Mouse (Mus musculus): ENCODE measurements around the gene Cdk9. TPM values are rescaled to one million over a fixed set of nuclear protein-coding genes. Genes with fewer than 3 reads are reported as not detected.

The Cdk9 gene
- polyA plus RNA-seq (2017; shearing (Covaris generic)) = 177 TPM

GRCm38 (mm10) chr2:32712934-32713817 lies at the start of gene Cdk9:
Gene Cdk9, minus strand, starts transcription at chr2:32713076.

GRCm38 (mm10) chr2:32757056-32757845 lies 44.4 kb upstream of the Cdk9 start, which contains the start of gene Tor2a:
Gene Tor2a, plus strand, starts transcription at chr2:32757234.

GRCm38 (mm10) chr2:32740916-32741272 lies 28.0 kb upstream of the Cdk9 start, which contains the start of gene 6330409D20Rik:
Gene 6330409D20Rik, minus strand, starts transcription at chr2:32741016.

GRCm38 (mm10) chr2:32720681-32721229 lies 7.9 kb upstream of the Cdk9 start, which contains the start of gene Sh2d3c:
Gene Sh2d3c, plus strand, starts transcription at chr2:32721055.

GRCm38 (mm10) chr2:32704021-32704421 lies 8.9 kb downstream of the Cdk9 start, which contains the start of gene Fpgs:
Gene Fpgs, minus strand, starts transcription at chr2:32704145.

Other genes starting within 250 kb of the Cdk9 start
- gene Fam102a, start 177.7 kb downstream of the Cdk9 start, polyA plus RNA-seq (2017; shearing (Covaris generic)) = 139 TPM
- gene Dpm2, start 142.2 kb downstream of the Cdk9 start, polyA plus RNA-seq (2017; shearing (Covaris generic)) = 139 TPM
- 0.36 TPM for gene Pip5kl1, start 138.3 kb downstream of the Cdk9 start, polyA plus RNA-seq (2017; shearing (Covaris generic))
- 0.12 TPM for gene 9430097D07Rik, start 137.4 kb downstream of the Cdk9 start, polyA plus RNA-seq (2017; shearing (Covaris generic))
- 43.7 TPM for gene St6galnac4, start 126.0 kb downstream of the Cdk9 start, polyA plus RNA-seq (2017; shearing (Covaris generic))
- gene St6galnac6, start 113.4 kb downstream of the Cdk9 start, polyA plus RNA-seq (2017; shearing (Covaris generic)) = 5.1 TPM
- not detected for gene Ak1, start 91.3 kb downstream of the Cdk9 start, polyA plus RNA-seq (2017; shearing (Covaris generic))
- gene Eng, start 66.5 kb downstream of the Cdk9 start, polyA plus RNA-seq (2017; shearing (Covaris generic)) = 0.19 TPM
- 25.7 TPM for gene Fpgs, start 8.9 kb downstream of the Cdk9 start, polyA plus RNA-seq (2017; shearing (Covaris generic))
- 116 TPM for gene Sh2d3c, start 8.0 kb upstream of the Cdk9 start, polyA plus RNA-seq (2017; shearing (Covaris generic))
- 0.85 TPM for gene 6330409D20Rik, start 27.9 kb upstream of the Cdk9 start, polyA plus RNA-seq (2017; shearing (Covaris generic))
- gene Tor2a, start 44.2 kb upstream of the Cdk9 start, polyA plus RNA-seq (2017; shearing (Covaris generic)) = 76.5 TPM
- gene Ttc16, start 62.6 kb upstream of the Cdk9 start, polyA plus RNA-seq (2017; shearing (Covaris generic)) = 0.48 TPM
- 4.9 TPM for gene Ptrh1, start 62.7 kb upstream of the Cdk9 start, polyA plus RNA-seq (2017; shearing (Covaris generic))
- gene Cfap157, start 71.4 kb upstream of the Cdk9 start, polyA plus RNA-seq (2017; shearing (Covaris generic)) = 0.22 TPM
- gene Stxbp1, start 134.2 kb upstream of the Cdk9 start, polyA plus RNA-seq (2017; shearing (Covaris generic)) = 2.9 TPM
- gene Fam129b, start 163.0 kb upstream of the Cdk9 start, polyA plus RNA-seq (2017; shearing (Covaris generic)) = 1.7 TPM
- 47.2 TPM for gene Rpl12, start 248.5 kb upstream of the Cdk9 start, polyA plus RNA-seq (2017; shearing (Covaris generic))
- 10.2 TPM for gene Lrsam1, start 248.5 kb upstream of the Cdk9 start, polyA plus RNA-seq (2017; shearing (Covaris generic))

All from CD4-positive, CD25-positive, alpha-beta regulatory T cell (primary cell).